Mouse (Mus musculus): ENCODE measurements at regions not wholly inside any gene's neighbourhood (a gene's known extent, or its start where the extent isn't known, plus 50 kb on each side); places are given as distances from the start of the nearest gene placed in this dataset.

GRCm38 (mm10) chr8:116114978-116115377 is 389.8 kb upstream of the Dynlrb2 start:
- TF ChIP-seq POLR2A (IDR thresholded peaks at IDR 0.05; ENCODE audit: extremely low read depth, insufficient read depth, low read length), result no peak
- TF ChIP-seq CTCF (IDR thresholded peaks at IDR 0.05; ENCODE audit: low read depth, low read length), result no peak

Measured in liver, adult 2 months (tissue).